Mouse (Mus musculus): ENCODE data around the gene Ttc28. TPM values are rescaled to one million over a fixed set of nuclear protein-coding genes. Genes with fewer than 3 reads are reported as not detected.

Ttc28 gene
- polyA plus RNA-seq, 1 experiment from 2014 or later, result 13.5 TPM

- DNase-seq (ENCODE audit: low spot score, missing footprints), result no peak
- Histone ChIP-seq H3K9ac (ENCODE audit: low read length) (0 out of 2 replicates have a peak overlapping the region, but pooled peaks have one; percentile 16), H3K9me3 (ENCODE audit: control insufficient read depth, low read length) (no peaks in the 10 kb centered on the region), H3K4me3 (ENCODE audit: low read depth, low read length) (no peak overlapping the region), H3K36me3 (ENCODE audit: control insufficient read depth, insufficient read depth, low read length) (no peaks in the 10 kb centered on the region), H3K27me3 (ENCODE audit: control insufficient read depth, insufficient read depth, low read length) (no peaks in the 10 kb centered on the region), H3K27ac (ENCODE audit: low read depth, low read length) (no peak overlapping the region), H3K4me1 (ENCODE audit: control insufficient read depth, insufficient read depth, low read length) (peaks cover 15% of the 10 kb centered on the region), H3K4me2 (no peak overlapping the region)
- 82% methylated on average over 25 of the region's 25 CpGs for whole genome bisulfite sequencing
- ATAC-seq (ENCODE audit: low FRiP score), result no peak
Observed at GRCm38 (mm10) chr5:111180091-111181053, 300.8 kb downstream of the Ttc28 start.

GRCm38 (mm10) chr5:111181204-111181912 is 301.8 kb downstream of the Ttc28 start:
- Histone ChIP-seq H3K4me2 (no peak overlapping the region), H3K9me3 (ENCODE audit: control insufficient read depth, low read length) (no peaks in the 10 kb centered on the region), H3K27ac (ENCODE audit: low read depth, low read length) (no peak overlapping the region), H3K27me3 (ENCODE audit: control insufficient read depth, insufficient read depth, low read length) (no peaks in the 10 kb centered on the region), H3K9ac (ENCODE audit: low read length) (no peak overlapping the region), H3K4me3 (ENCODE audit: low read depth, low read length) (no peak overlapping the region), H3K36me3 (ENCODE audit: control insufficient read depth, insufficient read depth, low read length) (no peaks in the 10 kb centered on the region), H3K4me1 (ENCODE audit: control insufficient read depth, insufficient read depth, low read length) (peaks cover 15% of the 10 kb centered on the region)
- no peak for DNase-seq (ENCODE audit: low spot score, missing footprints)
- WGBS, result 82% methylated on average over 7 of the region's 7 CpGs
- no peak for ATAC-seq (ENCODE audit: low FRiP score)

- Histone ChIP-seq H3K27me3 (ENCODE audit: control insufficient read depth, insufficient read depth, low read length) (no peaks in the 10 kb centered on the region), H3K9me3 (ENCODE audit: control insufficient read depth, low read length) (no peaks in the 10 kb centered on the region), H3K9ac (ENCODE audit: low read length) (no peak overlapping the region), H3K4me3 (ENCODE audit: low read depth, low read length) (no peak overlapping the region), H3K27ac (ENCODE audit: low read depth, low read length) (no peak overlapping the region), H3K4me1 (ENCODE audit: control insufficient read depth, insufficient read depth, low read length) (peaks cover 6% of the 10 kb centered on the region), H3K36me3 (ENCODE audit: control insufficient read depth, insufficient read depth, low read length) (no peaks in the 10 kb centered on the region), H3K4me2 (no peak overlapping the region)
- WGBS, result 38% methylated on average over 11 of the region's 11 CpGs
- DNase-seq (ENCODE audit: low spot score, missing footprints), result no peak
- 0 out of 2 replicates have a peak, but pooled peaks have one; percentile 40 for ATAC-seq (ENCODE audit: low FRiP score)
Observed at GRCm38 (mm10) chr5:111186600-111186999, 307.0 kb downstream of the Ttc28 start.

- 89% methylated on average over 9 of the region's 9 CpGs for WGBS
- DNase-seq (ENCODE audit: low spot score, missing footprints), result no peak
Observed at GRCm38 (mm10) chr5:111191972-111192371, 312.4 kb downstream of the Ttc28 start.

GRCm38 (mm10) chr5:111194829-111195228 is 315.2 kb downstream of the Ttc28 start:
- H3K4me3 ChIP-seq (ENCODE audit: low read depth, low read length), result no peak overlapping the region
- peaks cover 14% of the 10 kb centered on the region for H3K4me1 ChIP-seq (ENCODE audit: control insufficient read depth, insufficient read depth, low read length)
- 79% methylated on average over 2 of the region's 2 CpGs for WGBS
- ATAC-seq (ENCODE audit: low FRiP score) (no peak), DNase-seq (ENCODE audit: low spot score, missing footprints) (no peak)
- no peak overlapping the region for H3K27ac ChIP-seq (ENCODE audit: low read depth, low read length)
- H3K9me3 ChIP-seq (ENCODE audit: control insufficient read depth, low read length), result no peaks in the 10 kb centered on the region
- no peaks in the 10 kb centered on the region for H3K36me3 ChIP-seq (ENCODE audit: control insufficient read depth, insufficient read depth, low read length)
- no peak overlapping the region for H3K9ac ChIP-seq (ENCODE audit: low read length)
- no peak overlapping the region for H3K4me2 ChIP-seq
- no peaks in the 10 kb centered on the region for H3K27me3 ChIP-seq (ENCODE audit: control insufficient read depth, insufficient read depth, low read length)

More at GRCm38 (mm10) chr5:111191972-111192371, 312.4 kb downstream of the Ttc28 start:
- no peak overlapping the region for H3K9ac ChIP-seq (ENCODE audit: low read length)
- no peak overlapping the region for H3K4me3 ChIP-seq (ENCODE audit: low read depth, low read length)
- H3K27me3 ChIP-seq (ENCODE audit: control insufficient read depth, insufficient read depth, low read length), result no peaks in the 10 kb centered on the region
- no peak for ATAC-seq (ENCODE audit: low FRiP score)
- H3K4me2 ChIP-seq, result no peak overlapping the region
- no peak overlapping the region for H3K27ac ChIP-seq (ENCODE audit: low read depth, low read length)
- no peaks in the 10 kb centered on the region for H3K9me3 ChIP-seq (ENCODE audit: control insufficient read depth, low read length)
- peaks cover 14% of the 10 kb centered on the region for H3K4me1 ChIP-seq (ENCODE audit: control insufficient read depth, insufficient read depth, low read length)
- no peaks in the 10 kb centered on the region for H3K36me3 ChIP-seq (ENCODE audit: control insufficient read depth, insufficient read depth, low read length)

GRCm38 (mm10) chr5:111195488-111196485 is 316.2 kb downstream of the Ttc28 start:
- DNase-seq (ENCODE audit: low spot score, missing footprints), result no peak
- peaks cover 16% of the 10 kb centered on the region for H3K4me1 ChIP-seq (ENCODE audit: control insufficient read depth, insufficient read depth, low read length)

GRCm38 (mm10) chr5:111197727-111198126 is 318.1 kb downstream of the Ttc28 start:
- WGBS, result 88% methylated on average over 15 of the region's 15 CpGs
- Histone ChIP-seq H3K27me3 (ENCODE audit: control insufficient read depth, insufficient read depth, low read length) (no peaks in the 10 kb centered on the region), H3K9ac (ENCODE audit: low read length) (no peak overlapping the region), H3K27ac (ENCODE audit: low read depth, low read length) (no peak overlapping the region), H3K4me1 (ENCODE audit: control insufficient read depth, insufficient read depth, low read length) (peaks cover 25% of the 10 kb centered on the region), H3K4me2 (no peak overlapping the region), H3K4me3 (ENCODE audit: low read depth, low read length) (no peak overlapping the region), H3K9me3 (ENCODE audit: control insufficient read depth, low read length) (no peaks in the 10 kb centered on the region), H3K36me3 (ENCODE audit: control insufficient read depth, insufficient read depth, low read length) (no peaks in the 10 kb centered on the region)
- no peak for ATAC-seq (ENCODE audit: low FRiP score)
- no peak for DNase-seq (ENCODE audit: low spot score, missing footprints)

More at GRCm38 (mm10) chr5:111195488-111196485, 316.2 kb downstream of the Ttc28 start:
- Histone ChIP-seq H3K4me3 (ENCODE audit: low read depth, low read length) (no peak overlapping the region), H3K4me2 (no peak overlapping the region), H3K27ac (ENCODE audit: low read depth, low read length) (no peak overlapping the region; the same call in 1 of the 2 replicates), H3K36me3 (ENCODE audit: control insufficient read depth, insufficient read depth, low read length) (no peaks in the 10 kb centered on the region), H3K9ac (ENCODE audit: low read length) (no peak overlapping the region), H3K9me3 (ENCODE audit: control insufficient read depth, low read length) (no peaks in the 10 kb centered on the region), H3K27me3 (ENCODE audit: control insufficient read depth, insufficient read depth, low read length) (no peaks in the 10 kb centered on the region)
- ATAC-seq (ENCODE audit: low FRiP score), result no peak
- WGBS, result 71% methylated on average over 11 of the region's 11 CpGs

GRCm38 (mm10) chr5:111200167-111200840 is 320.7 kb downstream of the Ttc28 start:
- Histone ChIP-seq H3K36me3 (ENCODE audit: control insufficient read depth, insufficient read depth, low read length) (no peaks in the 10 kb centered on the region), H3K27me3 (ENCODE audit: control insufficient read depth, insufficient read depth, low read length) (no peaks in the 10 kb centered on the region), H3K9me3 (ENCODE audit: control insufficient read depth, low read length) (no peaks in the 10 kb centered on the region), H3K4me1 (ENCODE audit: control insufficient read depth, insufficient read depth, low read length) (peaks cover 39% of the 10 kb centered on the region), H3K9ac (ENCODE audit: low read length) (no peak overlapping the region), H3K4me2 (no peak overlapping the region), H3K4me3 (ENCODE audit: low read depth, low read length) (no peak overlapping the region), H3K27ac (ENCODE audit: low read depth, low read length) (peak overlapping the region; percentile 35)
- DNase-seq (ENCODE audit: low spot score, missing footprints), result no peak
- WGBS, result 36% methylated on average over 15 of the region's 15 CpGs
- no peak for ATAC-seq (ENCODE audit: low FRiP score)

All from midbrain, embryonic 11.5 days (tissue).